Mouse (Mus musculus): ENCODE measurements at regions not wholly inside any gene's neighbourhood (a gene's known extent, or its start where the extent isn't known, plus 50 kb on each side); places are given as distances from the start of the nearest gene placed in this dataset.
"Not testable (repeated sequence)": the region's sequence is repeated elsewhere in the genome, so short reads cannot be mapped to it uniquely, and the experiment has no call there.

DNA sequence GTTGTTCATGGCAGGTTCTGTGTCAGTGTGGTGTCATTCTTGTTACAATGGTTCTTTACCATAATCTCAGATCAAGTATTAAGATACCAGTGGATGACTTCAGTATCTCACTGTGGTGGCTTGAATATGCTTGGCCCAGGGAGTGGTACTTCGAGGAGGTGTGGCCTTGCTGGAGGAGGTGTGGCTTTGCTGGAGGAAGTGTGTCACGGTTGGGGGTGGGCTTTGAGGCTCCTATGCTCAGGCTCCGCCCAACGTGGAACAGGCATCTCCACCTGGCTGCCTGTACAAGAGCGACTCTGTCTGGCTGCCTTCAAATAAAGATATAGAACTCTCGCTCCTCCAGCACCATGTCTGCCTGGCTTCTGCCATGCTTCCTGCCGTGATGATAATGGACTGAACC, 63.6 kb downstream of the Cd2 start:
- Histone ChIP-seq H3K4me1 (replicated peaks) (peaks cover 3% of the 10 kb centered on the region), H3K27ac (no peak overlapping the region), H3K9me3 (peaks cover 10% of the 10 kb centered on the region), H3K4me3 (no peak overlapping the region), H3K36me3 (no peaks in the 10 kb centered on the region), H3K27me3 (ENCODE audit: insufficient read depth, poor library complexity, severe bottlenecking) (no peaks in the 10 kb centered on the region)
- DNase-seq (ENCODE audit: low spot score), result no peak
- WGBS, result 69% methylated on average over 7 of the region's 7 CpGs

GRCm38 (mm10) chr3:101219897-101220296, 67.8 kb downstream of the Cd2 start:
- H3K9me3 ChIP-seq, result peaks cover 10% of the 10 kb centered on the region
- H3K4me1 ChIP-seq (replicated peaks), result no peaks in the 10 kb centered on the region
- 95% methylated on average over 2 of the region's 2 CpGs for WGBS
- H3K27ac ChIP-seq, result no peak overlapping the region
- no peaks in the 10 kb centered on the region for H3K27me3 ChIP-seq (ENCODE audit: insufficient read depth, poor library complexity, severe bottlenecking)
- H3K4me3 ChIP-seq, result no peak overlapping the region
- H3K36me3 ChIP-seq, result no peaks in the 10 kb centered on the region
- DNase-seq (ENCODE audit: low spot score), result no peak

DNA sequence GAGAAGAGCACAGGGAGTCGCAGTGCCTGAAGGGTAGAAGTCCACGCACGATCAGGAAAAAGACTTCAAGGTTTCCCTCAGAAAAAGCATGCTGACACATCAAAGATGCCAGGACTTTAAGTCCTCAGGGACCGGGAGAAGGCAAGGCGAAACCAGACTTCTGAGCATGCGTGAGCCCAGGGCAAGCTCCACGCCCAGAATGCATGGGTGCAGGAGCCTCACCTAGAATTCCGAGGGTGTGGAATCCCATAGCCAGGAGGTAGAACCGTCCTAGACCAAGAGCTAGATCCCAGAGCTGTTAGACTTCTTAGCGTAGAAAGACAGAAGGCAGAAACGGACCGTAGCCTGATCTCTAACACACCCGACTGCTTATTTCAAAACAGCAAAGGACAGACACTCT, 71.0 kb downstream of the Cd2 start:
- Histone ChIP-seq H3K9me3 (peaks cover 10% of the 10 kb centered on the region), H3K27ac (no peak overlapping the region), H3K36me3 (no peaks in the 10 kb centered on the region), H3K4me3 (no peak overlapping the region), H3K4me1 (replicated peaks) (peaks cover 19% of the 10 kb centered on the region), H3K27me3 (ENCODE audit: insufficient read depth, poor library complexity, severe bottlenecking) (no peaks in the 10 kb centered on the region)
- DNase-seq (ENCODE audit: low spot score), result no peak
- WGBS, result 88% methylated on average over 13 of the region's 13 CpGs

GRCm38 (mm10) chr3:101213212-101213562, 74.6 kb downstream of the Cd2 start:
- WGBS, result 62% methylated on average over 4 of the region's 4 CpGs
- no peaks in the 10 kb centered on the region for H3K9me3 ChIP-seq

GRCm38 (mm10) chr3:101212403-101213211, 75.1 kb downstream of the Cd2 start:
- Histone ChIP-seq H3K4me3 (peak overlapping the region; percentile 22), H3K27me3 (ENCODE audit: insufficient read depth, poor library complexity, severe bottlenecking) (no peaks in the 10 kb centered on the region), H3K36me3 (no peaks in the 10 kb centered on the region), H3K4me1 (replicated peaks) (peaks cover 25% of the 10 kb centered on the region), H3K9me3 (no peaks in the 10 kb centered on the region), H3K27ac (peak overlapping the region; percentile 86)
- WGBS, result 16% methylated on average over 12 of the region's 12 CpGs
- DNase-seq (ENCODE audit: low spot score), result peak; percentile 59

More at GRCm38 (mm10) chr3:101213212-101213562, 74.6 kb downstream of the Cd2 start:
- DNase-seq (ENCODE audit: low spot score), result no peak
- Histone ChIP-seq H3K27me3 (ENCODE audit: insufficient read depth, poor library complexity, severe bottlenecking) (no peaks in the 10 kb centered on the region), H3K4me3 (0 out of 2 replicates have a peak overlapping the region, but pooled peaks have one; percentile 22), H3K4me1 (replicated peaks) (peaks cover 25% of the 10 kb centered on the region), H3K36me3 (no peaks in the 10 kb centered on the region), H3K27ac (peak overlapping the region; percentile 86)

DNA sequence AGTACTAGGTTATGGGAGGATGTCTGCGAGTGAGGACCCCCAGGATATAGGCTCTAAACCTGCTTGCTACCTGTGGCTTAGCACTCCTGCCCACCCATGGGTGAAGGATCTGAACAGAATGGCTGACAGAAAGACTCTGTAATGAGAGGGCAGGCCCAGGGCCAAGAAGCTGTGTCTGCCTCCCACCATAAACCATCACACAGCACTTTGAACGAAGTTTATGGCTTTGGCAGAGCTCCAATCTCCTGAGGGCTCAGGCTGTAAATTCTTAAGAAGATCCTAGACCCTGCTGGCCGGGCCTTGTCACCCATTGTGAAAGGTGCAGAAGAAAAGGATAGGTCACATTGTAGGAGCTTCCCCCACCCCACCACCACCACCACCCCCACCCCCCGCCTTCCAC, 75.8 kb downstream of the Cd2 start:
- DNase-seq (ENCODE audit: low spot score), result no peak
- no peaks in the 10 kb centered on the region for H3K9me3 ChIP-seq
- H3K36me3 ChIP-seq, result no peaks in the 10 kb centered on the region
- H3K27ac ChIP-seq, result peak overlapping the region; percentile 86
- WGBS, result 80% methylated on average over 4 of the region's 4 CpGs
- H3K27me3 ChIP-seq (ENCODE audit: insufficient read depth, poor library complexity, severe bottlenecking), result no peaks in the 10 kb centered on the region
- H3K4me1 ChIP-seq (replicated peaks), result peaks cover 25% of the 10 kb centered on the region
- H3K4me3 ChIP-seq, result no peak overlapping the region

DNA sequence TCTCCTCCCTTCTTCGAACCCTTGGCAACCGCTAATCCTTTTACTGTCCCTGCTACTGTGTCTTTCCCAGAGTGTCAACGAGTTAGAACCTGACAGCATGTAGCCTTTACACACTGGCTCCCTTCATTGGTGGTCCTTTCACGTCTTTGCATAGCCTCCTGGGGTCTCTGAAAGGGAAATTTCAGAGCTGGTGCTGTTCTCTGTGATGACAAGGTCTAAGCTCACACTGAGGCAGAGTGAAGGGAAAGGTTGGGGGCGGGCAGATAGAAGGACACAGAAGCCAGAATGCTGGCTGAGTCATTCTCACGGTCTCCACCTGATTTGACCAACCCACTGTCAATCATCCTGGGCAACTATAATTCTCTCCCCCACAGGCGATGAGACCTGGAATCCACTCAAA, 78.2 kb downstream of the Cd2 start:
- no peak for DNase-seq (ENCODE audit: low spot score)

GRCm38 (mm10) chr3:101208751-101209150, 79.0 kb downstream of the Cd2 start:
- Histone ChIP-seq H3K9me3 (no peaks in the 10 kb centered on the region), H3K4me3 (no peak overlapping the region), H3K4me1 (replicated peaks) (peaks cover 25% of the 10 kb centered on the region), H3K27ac (no peak overlapping the region), H3K36me3 (no peaks in the 10 kb centered on the region), H3K27me3 (ENCODE audit: insufficient read depth, poor library complexity, severe bottlenecking) (no peaks in the 10 kb centered on the region)
- 91% methylated on average over 12 of the region's 12 CpGs for WGBS
- DNase-seq (ENCODE audit: low spot score), result no peak

More for the DNA sequence above, 78.2 kb downstream of the Cd2 start:
- H3K9me3 ChIP-seq, result no peaks in the 10 kb centered on the region
- 67% methylated on average over 7 of the region's 7 CpGs for WGBS
- no peak overlapping the region for H3K4me3 ChIP-seq
- H3K36me3 ChIP-seq, result no peaks in the 10 kb centered on the region
- H3K27me3 ChIP-seq (ENCODE audit: insufficient read depth, poor library complexity, severe bottlenecking), result no peaks in the 10 kb centered on the region
- H3K27ac ChIP-seq, result 0 out of 2 replicates have a peak overlapping the region, but pooled peaks have one; percentile 5
- peaks cover 25% of the 10 kb centered on the region for H3K4me1 ChIP-seq (replicated peaks)

DNA sequence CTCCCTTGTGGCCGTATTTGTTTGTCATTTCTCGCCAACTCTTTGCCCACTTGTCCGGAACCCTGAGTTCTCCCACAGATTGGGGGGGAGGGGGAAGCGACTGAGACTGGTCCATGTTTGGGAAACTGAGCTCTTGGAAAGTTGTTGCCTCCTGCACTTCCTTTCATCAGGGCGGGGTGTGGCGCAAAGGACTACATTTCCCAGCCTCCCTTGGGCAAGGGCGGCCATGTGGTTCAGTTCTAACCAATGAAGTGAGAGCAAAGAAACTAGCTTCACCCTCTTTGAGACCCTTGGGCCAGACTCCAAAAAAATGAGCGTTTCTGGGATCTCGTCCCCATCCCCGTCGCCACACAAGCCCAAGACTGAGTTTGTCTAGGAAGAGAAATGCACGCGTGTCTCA, 81.6 kb downstream of the Cd2 start:
- H3K27ac ChIP-seq; DNase-seq (ENCODE audit: low spot score); H3K4me1 ChIP-seq (replicated peaks); H3K4me3 ChIP-seq; H3K27me3 ChIP-seq (ENCODE audit: insufficient read depth, poor library complexity, severe bottlenecking); H3K9me3 ChIP-seq; H3K36me3 ChIP-seq: not testable (repeated sequence)
- 93% methylated on average over 13 of the region's 13 CpGs for WGBS

GRCm38 (mm10) chr3:101194725-101195124, 84.6 kb upstream of the Ptgfrn start:
- DNase-seq (ENCODE audit: low spot score), result no peak
- Histone ChIP-seq H3K9me3 (no peaks in the 10 kb centered on the region), H3K27ac (no peak overlapping the region), H3K4me1 (replicated peaks) (peaks cover 14% of the 10 kb centered on the region), H3K36me3 (no peaks in the 10 kb centered on the region), H3K27me3 (ENCODE audit: insufficient read depth, poor library complexity, severe bottlenecking) (no peaks in the 10 kb centered on the region), H3K4me3 (no peak overlapping the region)
- 88% methylated on average over 5 of the region's 5 CpGs for WGBS

- WGBS, result 62% methylated on average over 5 of the region's 5 CpGs
- Histone ChIP-seq H3K4me3 (no peak overlapping the region), H3K27ac (no peak overlapping the region), H3K27me3 (ENCODE audit: insufficient read depth, poor library complexity, severe bottlenecking) (no peaks in the 10 kb centered on the region), H3K9me3 (no peaks in the 10 kb centered on the region), H3K36me3 (no peaks in the 10 kb centered on the region), H3K4me1 (replicated peaks) (peaks cover 14% of the 10 kb centered on the region)
- no peak for DNase-seq (ENCODE audit: low spot score)
Measured at GRCm38 (mm10) chr3:101194319-101194718, 84.2 kb upstream of the Ptgfrn start.

DNA sequence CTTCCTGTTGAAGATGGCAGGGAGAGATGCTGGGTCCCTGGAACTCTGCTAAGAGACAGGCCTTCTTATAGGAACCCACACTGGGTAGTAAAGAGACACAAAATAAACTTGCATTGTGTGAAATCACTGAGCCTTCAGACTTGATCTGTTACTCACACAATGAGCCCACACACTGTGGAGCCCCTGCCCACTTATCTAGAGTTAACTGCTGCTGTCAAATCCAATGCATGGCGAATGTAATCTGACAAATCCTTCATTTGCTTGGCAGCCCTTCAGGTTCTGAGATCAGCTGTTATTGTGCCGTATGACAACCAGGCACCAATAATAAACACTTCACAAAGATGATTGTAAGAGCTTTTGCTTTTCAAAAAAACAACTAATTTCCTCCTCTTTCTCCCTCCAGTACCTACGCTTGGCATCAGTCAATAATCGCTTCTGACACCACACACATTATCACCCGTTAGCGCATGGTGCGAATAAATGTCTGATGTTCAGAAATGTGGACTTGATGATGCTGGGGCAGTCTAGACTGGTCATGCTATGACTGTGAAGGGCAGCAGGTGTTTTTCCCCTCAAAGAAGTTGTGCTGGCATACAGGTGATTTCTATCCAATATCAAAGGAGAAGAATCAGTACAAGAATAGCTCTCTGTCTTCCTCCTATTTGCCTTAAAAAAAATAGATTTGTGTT, 81.4 kb upstream of the Ptgfrn start:
- Histone ChIP-seq H3K4me3 (no peak overlapping the region), H3K36me3 (no peaks in the 10 kb centered on the region), H3K27ac (no peak overlapping the region), H3K27me3 (ENCODE audit: insufficient read depth, poor library complexity, severe bottlenecking) (no peaks in the 10 kb centered on the region), H3K4me1 (replicated peaks) (peaks cover 14% of the 10 kb centered on the region), H3K9me3 (no peaks in the 10 kb centered on the region)
- WGBS, result 84% methylated on average over 7 of the region's 7 CpGs
- no peak for DNase-seq (ENCODE audit: low spot score)

- Histone ChIP-seq H3K9me3 (peaks cover 18% of the 10 kb centered on the region), H3K27me3 (ENCODE audit: insufficient read depth, poor library complexity, severe bottlenecking) (no peaks in the 10 kb centered on the region), H3K4me3 (no peak overlapping the region), H3K36me3 (no peaks in the 10 kb centered on the region), H3K4me1 (replicated peaks) (no peaks in the 10 kb centered on the region), H3K27ac (no peak overlapping the region)
- 88% methylated on average over 11 of the region's 11 CpGs for WGBS
- no peak for DNase-seq (ENCODE audit: low spot score)
Measured at GRCm38 (mm10) chr3:101181958-101182357, 71.9 kb upstream of the Ptgfrn start.

All from hindbrain, embryonic 10.5 days (tissue).